Mouse (Mus musculus) ES-E14 (cell line): Measurements from ENCODE around the gene Gm49380.

Source experiments
- CHD2 ChIP-seq: IDR thresholded peaks from 2 replicates; pipeline ENCODE4 v1.6.1; 2014; ENCODE audit warnings: mild to moderate bottlenecking, low read depth, low read length, inconsistent platforms
- HCFC1 ChIP-seq: IDR thresholded peaks from 2 replicates; pipeline ENCODE4 v1.6.1; 2012; ENCODE audit warnings: low read length, inconsistent platforms, borderline replicate concordance; ENCODE audit not compliant: insufficient read depth
- MAFK ChIP-seq: IDR thresholded peaks from 2 replicates; pipeline ENCODE4 v1.6.1; 2014; ENCODE audit warnings: mild to moderate bottlenecking, low read depth, low read length, inconsistent platforms; ENCODE audit not compliant: insufficient read depth
- ZC3H11A ChIP-seq: IDR thresholded peaks from 2 replicates; pipeline ENCODE4 v1.6.1; 2012; ENCODE audit warnings: low read depth, mild to moderate bottlenecking, inconsistent platforms, low read length, borderline replicate concordance
- ZNF384 ChIP-seq: IDR thresholded peaks from 2 replicates; pipeline ENCODE4 v1.6.1; 2012; ENCODE audit warnings: low read depth, low read length, inconsistent platforms

- no peak for TF ChIP-seq CHD2
- TF ChIP-seq HCFC1: no peak
- TF ChIP-seq MAFK: no peak
- no peak for TF ChIP-seq ZC3H11A
- TF ChIP-seq ZNF384: no peak
These were observed 82.2 kb downstream of the Gm49380 start for GRCm38 (mm10) chr9:44031079-44031478.
